In the genomic region with DNA sequence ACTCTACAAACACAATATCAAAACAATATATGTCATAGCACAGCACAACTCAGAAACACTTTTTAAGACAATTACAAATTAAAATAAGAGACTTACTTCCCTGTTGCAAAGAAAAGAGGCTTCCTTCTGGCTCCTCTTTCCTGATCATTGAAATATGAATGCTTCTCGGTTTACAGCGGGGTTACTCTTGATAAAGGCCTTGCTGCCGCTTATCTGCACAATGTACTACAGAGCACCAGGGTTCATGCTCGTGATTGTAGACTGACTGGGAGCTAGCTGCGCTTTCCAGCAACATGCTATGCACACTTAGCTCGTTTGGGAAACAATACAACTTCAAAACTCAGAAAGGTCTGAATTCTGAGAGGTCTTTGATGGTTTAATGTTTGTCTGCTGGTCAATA, we compare ENCODE assay signal across 9 mouse cellular contexts. TPM values are rescaled to one million over a fixed set of nuclear protein-coding genes. Genes with fewer than 3 reads are reported as not detected.
DNase-seq lines count a peak whose midpoint lies in the region; ATAC-seq lines count a peak whose summit lies in the region.
"Had no signal": no experiment of that assay in that cellular context is flagged by ENCODE, and none has a peak within 500 bp of the region (broad histone marks: within the 10 kb centered on the region; RNA-seq: fewer than 3 reads in every experiment).

No protein-coding gene starts in this region.

- peaks cover 26% of the 10 kb centered on the region for H3K36me3 ChIP-seq in erythroblast, embryonic 14.5 days (ENCODE audit: control insufficient read depth)
- no peaks in the 10 kb centered on the region for H3K36me3 ChIP-seq in neural tube, embryonic 11.5 days (ENCODE audit: control insufficient read depth, insufficient read depth, low read length)
- peaks cover 18% of the 10 kb centered on the region for H3K36me3 ChIP-seq in liver, embryonic 12.5 days

- peaks cover 34% of the 10 kb centered on the region for H3K4me1 ChIP-seq in erythroblast, embryonic 14.5 days (ENCODE audit: control insufficient read depth)
- H3K4me1 ChIP-seq in neural tube, embryonic 11.5 days (ENCODE audit: control insufficient read depth, insufficient read depth, low read length): peaks cover 4% of the 10 kb centered on the region; the same call in 1 of the 2 replicates
- H3K4me1 ChIP-seq in liver, embryonic 12.5 days: peaks cover 27% of the 10 kb centered on the region

- no peak overlapping the region for H3K9ac ChIP-seq in neural tube, embryonic 11.5 days (ENCODE audit: low read length)
- peak overlapping the region; percentile 29 for H3K9ac ChIP-seq in liver, embryonic 12.5 days

- WGBS in neural tube, embryonic 11.5 days: 52% methylated on average over 6 of the region's 6 CpGs
- WGBS in liver, embryonic 12.5 days (ENCODE audit: insufficient replicate concordance): 12% methylated on average over 6 of the region's 6 CpGs

- H3K4me3 ChIP-seq in erythroblast, embryonic 14.5 days (replicated peaks): peak overlapping the region; percentile 95
- H3K4me3 ChIP-seq in neural tube, embryonic 11.5 days (ENCODE audit: low read depth, low read length): peak overlapping the region; percentile 6; the same call in 1 of the 2 replicates
- peak overlapping the region; percentile 98 for H3K4me3 ChIP-seq in liver, embryonic 12.5 days

- DNase-seq in neural tube, embryonic 11.5 days (ENCODE audit: low spot score): no peak
- no peak for DNase-seq in neural tube, embryonic 10.5 days (ENCODE audit: extremely low spot score, low spot score)
- no peak for DNase-seq in urinary bladder, postnatal 25 days (ENCODE audit: low spot score)
- no peak for DNase-seq in layer of hippocampus, postnatal 36 days
- no peak for DNase-seq in left cerebral cortex, adult 11 months (ENCODE audit: low spot score)

- H3K9me3 ChIP-seq in erythroblast, embryonic 14.5 days (ENCODE audit: control insufficient read depth, low read length): no peaks in the 10 kb centered on the region
- no peaks in the 10 kb centered on the region for H3K9me3 ChIP-seq in neural tube, embryonic 11.5 days (ENCODE audit: control insufficient read depth, low read length)
- no peaks in the 10 kb centered on the region for H3K9me3 ChIP-seq in liver, embryonic 12.5 days (replicated peaks)

- no peak overlapping the region for H3K27ac ChIP-seq in neural tube, embryonic 11.5 days (ENCODE audit: low read depth, low read length)
- H3K27ac ChIP-seq in liver, embryonic 12.5 days: peak overlapping the region; percentile 58

- ATAC-seq in erythroblast, adult 5-6 weeks (replicated peaks; ENCODE audit: low FRiP score, poor library complexity, severe bottlenecking): no peak
- no peak for ATAC-seq in neural tube, embryonic 11.5 days (ENCODE audit: insufficient read depth, low FRiP score, low TSS enrichment)
- peak; percentile 36 for ATAC-seq in liver, embryonic 12.5 days

- no peaks in the 10 kb centered on the region for H3K27me3 ChIP-seq in erythroblast, embryonic 14.5 days (ENCODE audit: control insufficient read depth)
- no peaks in the 10 kb centered on the region; the same call in 1 of the 2 replicates for H3K27me3 ChIP-seq in neural tube, embryonic 11.5 days (ENCODE audit: control insufficient read depth, insufficient read depth, low read length)
- H3K27me3 ChIP-seq in liver, embryonic 12.5 days (replicated peaks): no peaks in the 10 kb centered on the region

- H3K4me2 ChIP-seq in neural tube, embryonic 11.5 days (ENCODE audit: low read depth): peak overlapping the region; percentile 24; the same call in 1 of the 2 replicates
- H3K4me2 ChIP-seq in liver, embryonic 12.5 days: peak overlapping the region; percentile 89

RNA-seq across cellular contexts. Expression of gene Nfatc2ip, which starts 0.7 kb away (rescaled TPM):
- polyA plus RNA-seq in erythroblast, embryonic 14.5 days (2012): 0.17 and 0.39 TPM in 2 replicates
- 5.6 and 6.3 TPM in 2 replicates for total RNA-seq in erythroblast, adult 5-6 weeks (2015; ENCODE audit: low replicate concordance)
- total RNA-seq in erythroblast, adult 5-6 weeks (2017; ENCODE audit: low replicate concordance): 9.8 and 17.8 TPM in 2 replicates
- 4.4 and 5.5 TPM in 2 replicates for polyA plus RNA-seq in neural tube, embryonic 11.5 days (2014; fragmentation: Nextera tagmentation; extraction: Ambion mirVana)
- polyA plus RNA-seq in liver, embryonic 12.5 days (2016; fragmentation: Nextera tagmentation; extraction: Ambion mirVana): 3.6 and 3.7 TPM in 2 replicates
- total RNA-seq in layer of hippocampus, postnatal 36 days (2021): 1 to 10 TPM; 6.3 to 6.6 TPM

RNA-seq across cellular contexts. Expression of gene Cd19, which starts 17.5 kb away (rescaled TPM):
- polyA plus RNA-seq in erythroblast, embryonic 14.5 days (2012): not detected in 2 replicates
- not detected in 2 replicates for total RNA-seq in erythroblast, adult 5-6 weeks (2015; ENCODE audit: low replicate concordance)
- total RNA-seq in erythroblast, adult 5-6 weeks (2017; ENCODE audit: low replicate concordance): 0.28 TPM in 1 of 2 replicates, not detected in the other
- not detected in 2 replicates for polyA plus RNA-seq in neural tube, embryonic 11.5 days (2014; fragmentation: Nextera tagmentation; extraction: Ambion mirVana)
- 0.08 TPM in 1 of 2 replicates, not detected in the other for polyA plus RNA-seq in liver, embryonic 12.5 days (2016; fragmentation: Nextera tagmentation; extraction: Ambion mirVana)
- total RNA-seq in layer of hippocampus, postnatal 36 days (2021): not detected
- total RNA-seq: layer of hippocampus, postnatal 25 days had no signal

RNA-seq across cellular contexts. Expression of gene Spns1, which starts 20.0 kb away (rescaled TPM):
- 3.3 and 5.1 TPM in 2 replicates for polyA plus RNA-seq in erythroblast, embryonic 14.5 days (2012)
- 1.5 and 7.5 TPM in 2 replicates for total RNA-seq in erythroblast, adult 5-6 weeks (2015; ENCODE audit: low replicate concordance)
- 1.7 and 2.5 TPM in 2 replicates for total RNA-seq in erythroblast, adult 5-6 weeks (2017; ENCODE audit: low replicate concordance)
- 53.0 and 54.0 TPM in 2 replicates for polyA plus RNA-seq in neural tube, embryonic 11.5 days (2014; fragmentation: Nextera tagmentation; extraction: Ambion mirVana)
- polyA plus RNA-seq in liver, embryonic 12.5 days (2016; fragmentation: Nextera tagmentation; extraction: Ambion mirVana): 27.3 and 29.1 TPM in 2 replicates
- total RNA-seq in layer of hippocampus, postnatal 36 days (2021): 10 to 100 TPM; 80.8 to 94.4 TPM

RNA-seq across cellular contexts. Expression of gene Lat, which starts 27.9 kb away (rescaled TPM):
- 0.31 and 0.60 TPM in 2 replicates for polyA plus RNA-seq in erythroblast, embryonic 14.5 days (2012)
- 1.9 and 2.3 TPM in 2 replicates for total RNA-seq in erythroblast, adult 5-6 weeks (2015; ENCODE audit: low replicate concordance)
- 0.94 and 11.8 TPM in 2 replicates for total RNA-seq in erythroblast, adult 5-6 weeks (2017; ENCODE audit: low replicate concordance)
- polyA plus RNA-seq in neural tube, embryonic 11.5 days (2014; fragmentation: Nextera tagmentation; extraction: Ambion mirVana): 1.9 and 2.6 TPM in 2 replicates
- polyA plus RNA-seq in liver, embryonic 12.5 days (2016; fragmentation: Nextera tagmentation; extraction: Ambion mirVana): 14.5 and 15.6 TPM in 2 replicates
- 1 to 10 TPM; 1.5 to 1.6 TPM for total RNA-seq in layer of hippocampus, postnatal 36 days (2021)

RNA-seq across cellular contexts. Expression of gene Rabep2, which starts 31.3 kb away (rescaled TPM):
- polyA plus RNA-seq in erythroblast, embryonic 14.5 days (2012): 0.67 and 0.68 TPM in 2 replicates
- 2.3 and 2.9 TPM in 2 replicates for total RNA-seq in erythroblast, adult 5-6 weeks (2015; ENCODE audit: low replicate concordance)
- total RNA-seq in erythroblast, adult 5-6 weeks (2017; ENCODE audit: low replicate concordance): 2.0 and 4.3 TPM in 2 replicates
- 21.4 and 23.2 TPM in 2 replicates for polyA plus RNA-seq in neural tube, embryonic 11.5 days (2014; fragmentation: Nextera tagmentation; extraction: Ambion mirVana)
- 9.6 and 10.2 TPM in 2 replicates for polyA plus RNA-seq in liver, embryonic 12.5 days (2016; fragmentation: Nextera tagmentation; extraction: Ambion mirVana)
- total RNA-seq in layer of hippocampus, postnatal 36 days (2021): 10 to 100 TPM; 13.4 to 17.5 TPM

Comparison
In these comparisons a context has a peak if more than half of its experiments do, and no peak if none do; other contexts are left out.
1. H3K4me3 ChIP-seq: peak in every context shown above with its lines; median percentile 98 in liver, embryonic 12.5 days; 95 in erythroblast, embryonic 14.5 days; 6 in neural tube, embryonic 11.5 days.